In the genomic region with DNA sequence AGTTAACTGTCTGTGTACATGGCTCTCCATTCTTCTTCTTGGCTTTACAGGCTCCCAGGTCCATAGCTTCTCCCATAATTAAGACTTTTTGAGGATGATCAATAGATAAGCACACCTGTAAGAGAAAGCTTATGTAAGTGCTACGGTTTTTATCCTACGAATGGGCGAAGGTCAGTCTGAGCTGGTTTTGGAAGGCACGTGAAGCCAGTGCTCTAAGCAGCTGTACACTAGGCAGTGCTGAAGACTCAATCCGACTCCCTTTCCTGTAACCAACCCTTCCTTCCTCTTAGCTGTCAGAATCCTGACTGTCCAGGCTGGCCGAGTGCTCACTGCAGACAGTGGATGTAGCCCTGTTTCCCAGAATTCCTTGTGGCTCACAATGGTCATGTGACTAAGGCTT, we compare ENCODE assay signal across 2 mouse cellular contexts.
TF ChIP-seq lines count a peak whose summit lies in the region.

No protein-coding gene starts in this region.

TF ChIP-seq in CH12.LX, 34 proteins besides CTCF, POLR2A, EP300 and RAD21:
- TF ChIP-seq CHD1 (IDR thresholded peaks at IDR 0.05; ENCODE audit: low read depth, low read length) (no peak), NELFE (IDR thresholded peaks at IDR 0.05; ENCODE audit: low read depth, low read length) (no peak), ELF1 (IDR thresholded peaks at IDR 0.05; ENCODE audit: low read depth, low read length) (no peak), USF1 (IDR thresholded peaks at IDR 0.05; ENCODE audit: low read depth, low read length) (no peak), TCF12 (IDR thresholded peaks at IDR 0.05; ENCODE audit: low read depth, low read length) (no peak), ZNF384 (IDR thresholded peaks at IDR 0.05; ENCODE audit: low read depth, low read length) (no peak), ZKSCAN1 (IDR thresholded peaks at IDR 0.05; ENCODE audit: borderline replicate concordance, low read depth, low read length) (no peak), PAX5 (IDR thresholded peaks at IDR 0.05; ENCODE audit: low read length) (no peak), JUND (conservative IDR thresholded peaks at IDR 0.05; ENCODE audit: low read depth, low read length) (no peak), RCOR1 (conservative IDR thresholded peaks at IDR 0.05; ENCODE audit: low read depth, low read length) (no peak), BHLHE40 (IDR thresholded peaks at IDR 0.05; ENCODE audit: low read depth, low read length) (no peak), NRF1 (IDR thresholded peaks at IDR 0.05; ENCODE audit: low read depth, low read length) (no peak), KAT2A (IDR thresholded peaks at IDR 0.05; ENCODE audit: insufficient replicate concordance, low read length) (no peak), MAZ (IDR thresholded peaks at IDR 0.05; ENCODE audit: low read depth, low read length) (no peak), ZC3H11A (IDR thresholded peaks at IDR 0.05; ENCODE audit: low read depth, low read length) (no peak), ZMIZ1 (IDR thresholded peaks at IDR 0.05; ENCODE audit: low read depth, low read length) (no peak), USF2 (conservative IDR thresholded peaks at IDR 0.05; ENCODE audit: low read depth, low read length) (no peak), JUN (IDR thresholded peaks at IDR 0.05; ENCODE audit: insufficient read depth, low read depth, low read length) (no peak), TBP (conservative IDR thresholded peaks at IDR 0.05; ENCODE audit: low read depth, low read length) (no peak), E2F4 (IDR thresholded peaks at IDR 0.05; ENCODE audit: insufficient replicate concordance, low read depth, low read length) (no peak)

TF ChIP-seq in MEL, 35 proteins besides CTCF, POLR2A, EP300 and RAD21:
- TF ChIP-seq USF1 (IDR thresholded peaks at IDR 0.05; ENCODE audit: low read depth, low read length), result peak; percentile 38; the same call in 1 of the 2 replicates
- no peak for TF ChIP-seq ZMIZ1 (IDR thresholded peaks at IDR 0.05; ENCODE audit: low read depth, low read length)
